19 mouse cellular contexts compared by ENCODE assay signal in the genomic region with DNA sequence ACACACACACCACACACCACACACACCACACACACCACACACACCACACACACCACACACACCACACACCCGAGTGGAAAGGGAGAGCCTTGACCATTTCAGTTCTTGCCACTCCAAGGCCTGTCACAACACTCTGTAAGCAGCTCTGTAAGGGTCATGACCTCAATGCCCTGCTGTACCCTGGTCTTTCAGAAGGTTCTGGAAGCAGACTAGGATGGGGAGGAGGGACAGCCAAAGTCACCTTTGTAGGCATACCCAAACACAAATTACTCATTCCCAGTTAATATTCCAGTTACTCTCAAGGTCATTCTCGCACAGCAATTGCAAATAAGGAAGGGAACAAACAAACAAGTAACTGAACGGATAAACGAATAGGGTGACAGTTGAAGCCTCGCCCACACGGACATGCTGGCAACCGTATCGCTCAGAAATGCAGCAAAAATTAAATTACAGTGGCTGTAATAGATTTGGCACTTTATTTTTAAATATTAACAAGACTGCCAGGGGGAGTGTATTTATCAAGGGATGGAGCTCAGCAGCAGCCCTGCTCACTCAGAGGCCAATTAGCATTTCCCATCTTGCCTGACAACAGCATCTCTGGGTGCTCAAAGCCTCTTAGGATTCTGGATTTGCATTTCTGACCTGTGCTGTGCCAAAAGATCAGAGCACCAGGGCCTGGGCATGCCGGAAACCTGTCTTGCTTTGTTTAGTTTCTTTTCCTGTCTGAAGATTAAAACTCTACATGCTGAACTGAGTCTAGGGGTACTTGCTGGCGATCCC. TPM values are rescaled to one million over a fixed set of nuclear protein-coding genes. Genes with fewer than 3 reads are reported as not detected.
A peak's percentile ranks its signal among the peaks of the same experiment; 100 is the strongest.
DNase-seq lines count a peak whose midpoint lies in the region; ATAC-seq lines count a peak whose summit lies in the region.
"Had no signal": no experiment of that assay in that cellular context is flagged by ENCODE, and none has a peak within 500 bp of the region (broad histone marks: within the 10 kb centered on the region; RNA-seq: fewer than 3 reads in every experiment).

No protein-coding gene starts in this region.

- peaks cover 43% of the 10 kb centered on the region for H3K4me1 ChIP-seq in heart, embryonic 12.5 days (replicated peaks)
- peaks cover 4% of the 10 kb centered on the region; the same call in 1 of the 2 replicates for H3K4me1 ChIP-seq in kidney, embryonic 14.5 days (ENCODE audit: control insufficient read depth, insufficient read depth, low read length)
- peaks cover 4% of the 10 kb centered on the region; the same call in 1 of the 2 replicates for H3K4me1 ChIP-seq in midbrain, embryonic 14.5 days (ENCODE audit: control insufficient read depth, insufficient read depth, low read length)
- peaks cover 12% of the 10 kb centered on the region for H3K4me1 ChIP-seq in midbrain, embryonic 11.5 days (ENCODE audit: control insufficient read depth, insufficient read depth, low read length)

- no peak overlapping the region for H3K27ac ChIP-seq in heart, embryonic 12.5 days (ENCODE audit: poor library complexity, severe bottlenecking)
- H3K27ac ChIP-seq in kidney, embryonic 14.5 days (ENCODE audit: low read depth, low read length): no peak overlapping the region
- peak overlapping the region; percentile 21 for H3K27ac ChIP-seq in midbrain, embryonic 14.5 days (replicated peaks; ENCODE audit: low read depth, low read length)
- H3K27ac ChIP-seq in midbrain, embryonic 11.5 days (ENCODE audit: low read depth, low read length): no peak overlapping the region
- H3K27ac ChIP-seq: embryonic facial prominence, embryonic 10.5 days; liver, embryonic 12.5 days had no signal

- H3K9me3 ChIP-seq in heart, embryonic 12.5 days (replicated peaks): no peaks in the 10 kb centered on the region
- no peaks in the 10 kb centered on the region; the same call in 1 of the 2 replicates for H3K9me3 ChIP-seq in kidney, embryonic 14.5 days (ENCODE audit: control insufficient read depth, low read length)
- H3K9me3 ChIP-seq in midbrain, embryonic 14.5 days (ENCODE audit: control insufficient read depth, low read length): no peaks in the 10 kb centered on the region
- no peaks in the 10 kb centered on the region for H3K9me3 ChIP-seq in midbrain, embryonic 11.5 days (ENCODE audit: control insufficient read depth, low read length)
- H3K9me3 ChIP-seq: embryonic facial prominence, embryonic 10.5 days; heart, embryonic 13.5 days; liver, embryonic 12.5 days had no signal

- ATAC-seq in heart, embryonic 12.5 days (ENCODE audit: insufficient number of reproducible peaks, low FRiP score): no peak
- ATAC-seq in kidney, embryonic 14.5 days (ENCODE audit: low FRiP score, low TSS enrichment): no peak
- no peak for ATAC-seq in midbrain, embryonic 14.5 days (ENCODE audit: low FRiP score, low TSS enrichment)
- no peak for ATAC-seq in midbrain, embryonic 11.5 days (ENCODE audit: low FRiP score)
- ATAC-seq: liver, embryonic 12.5 days; Patski had no signal

- no peaks in the 10 kb centered on the region for H3K27me3 ChIP-seq in heart, embryonic 12.5 days (replicated peaks)
- no peaks in the 10 kb centered on the region for H3K27me3 ChIP-seq in kidney, embryonic 14.5 days (ENCODE audit: control insufficient read depth, insufficient read depth, low read length)
- H3K27me3 ChIP-seq in midbrain, embryonic 14.5 days (ENCODE audit: control insufficient read depth, insufficient read depth, low read length): no peaks in the 10 kb centered on the region
- H3K27me3 ChIP-seq in midbrain, embryonic 11.5 days (ENCODE audit: control insufficient read depth, insufficient read depth, low read length): no peaks in the 10 kb centered on the region
- H3K27me3 ChIP-seq: heart, embryonic 13.5 days; liver, embryonic 12.5 days; Patski had no signal

- no peak for DNase-seq in heart, postnatal 4 days
- DNase-seq in kidney, adult 8-10 months: peak; percentile 51 to 70
- peak; percentile 52 for DNase-seq in midbrain, embryonic 14.5 days
- DNase-seq in midbrain, embryonic 11.5 days (ENCODE audit: low spot score, missing footprints): no peak
- no peak for DNase-seq in cerebellum, adult 8-10 months
- DNase-seq: adrenal gland, postnatal 36 days; B cell, adult 2 months; cerebellum, postnatal 36 days; gastrocnemius, postnatal 25 days; right cerebral cortex, postnatal 14 days; thymus, postnatal 36 days had no signal

- WGBS in heart, embryonic 12.5 days: 83% methylated on average over 10 of the region's 10 CpGs
- WGBS in kidney, embryonic 14.5 days: 78% methylated on average over 10 of the region's 10 CpGs
- WGBS in midbrain, embryonic 14.5 days: 56% methylated on average over 10 of the region's 10 CpGs
- WGBS in midbrain, embryonic 11.5 days: 82% methylated on average over 10 of the region's 10 CpGs

- H3K4me2 ChIP-seq in heart, embryonic 12.5 days: no peak overlapping the region
- H3K4me2 ChIP-seq in kidney, embryonic 14.5 days (replicated peaks; ENCODE audit: low read depth, low read length): no peak overlapping the region
- H3K4me2 ChIP-seq in midbrain, embryonic 14.5 days (ENCODE audit: low read length): no peak overlapping the region
- no peak overlapping the region for H3K4me2 ChIP-seq in midbrain, embryonic 11.5 days
- H3K4me2 ChIP-seq: heart, embryonic 13.5 days; liver, embryonic 12.5 days had no signal

- H3K9ac ChIP-seq in heart, embryonic 12.5 days: 0 out of 2 replicates have a peak overlapping the region, but pooled peaks have one; percentile 0
- H3K9ac ChIP-seq in kidney, embryonic 14.5 days (ENCODE audit: low read depth, low read length): no peak overlapping the region
- H3K9ac ChIP-seq in midbrain, embryonic 14.5 days (replicated peaks; ENCODE audit: low read length): no peak overlapping the region
- H3K9ac ChIP-seq in midbrain, embryonic 11.5 days (ENCODE audit: low read length): no peak overlapping the region
- H3K9ac ChIP-seq: heart, embryonic 13.5 days; liver, embryonic 12.5 days had no signal

- no peaks in the 10 kb centered on the region for H3K36me3 ChIP-seq in heart, embryonic 12.5 days
- H3K36me3 ChIP-seq in kidney, embryonic 14.5 days (ENCODE audit: control insufficient read depth, insufficient read depth, low read length): no peaks in the 10 kb centered on the region
- H3K36me3 ChIP-seq in midbrain, embryonic 14.5 days (ENCODE audit: control insufficient read depth, insufficient read depth, low read length): no peaks in the 10 kb centered on the region
- H3K36me3 ChIP-seq in midbrain, embryonic 11.5 days (ENCODE audit: control insufficient read depth, insufficient read depth, low read length): no peaks in the 10 kb centered on the region
- H3K36me3 ChIP-seq: embryonic facial prominence, embryonic 10.5 days; heart, embryonic 13.5 days; liver, embryonic 12.5 days had no signal

- H3K4me3 ChIP-seq in heart, embryonic 12.5 days: no peak overlapping the region
- no peak overlapping the region for H3K4me3 ChIP-seq in kidney, embryonic 14.5 days (ENCODE audit: low read length)
- H3K4me3 ChIP-seq in midbrain, embryonic 14.5 days (replicated peaks; ENCODE audit: low read depth, low read length): no peak overlapping the region
- no peak overlapping the region for H3K4me3 ChIP-seq in midbrain, embryonic 11.5 days (ENCODE audit: low read depth, low read length)
- H3K4me3 ChIP-seq: embryonic facial prominence, embryonic 10.5 days; erythroblast, embryonic 14.5 days; heart, embryonic 13.5 days; liver, embryonic 12.5 days; myocyte had no signal

RNA-seq across cellular contexts. Expression of a gene that starts 24.6 kb away (rescaled TPM):
- polyA plus RNA-seq in heart, embryonic 12.5 days (2016; fragmentation: Nextera tagmentation; extraction: Ambion mirVana): 14.9 and 21.1 TPM in 2 replicates
- total RNA-seq in heart, postnatal 4 days (2021): 10 to 100 TPM; 30.3 to 33.9 TPM
- 12.2 and 13.1 TPM in 2 replicates for polyA plus RNA-seq in kidney, embryonic 14.5 days (2014; fragmentation: Nextera tagmentation; extraction: Ambion mirVana)
- polyA plus RNA-seq in midbrain, embryonic 14.5 days (2014; fragmentation: Nextera tagmentation; extraction: Ambion mirVana): 16.2 and 20.4 TPM in 2 replicates
- polyA plus RNA-seq in midbrain, embryonic 11.5 days (2014; fragmentation: Nextera tagmentation; extraction: Ambion mirVana): 15.0 and 19.8 TPM in 2 replicates

Comparison
In these comparisons a context has a peak if more than half of its experiments do, and no peak if none do; other contexts are left out.
1. DNase-seq: peak in kidney, adult 8-10 months (2 of 2) and midbrain, embryonic 14.5 days (single experiment); none in heart, postnatal 4 days (single experiment), midbrain, embryonic 11.5 days (single experiment) and cerebellum, adult 8-10 months (single experiment).